Mouse (Mus musculus) left cerebral cortex, adult 9 months (tissue): ENCODE results near the gene Kctd11.
A peak's percentile ranks its signal among the peaks of the same experiment; 100 is the strongest.

Source experiments
- DNase-seq, 2 experiments: peaks; one replicate each; pipeline ENCODE4 v3.0.0; 2022; ENCODE audit warnings: low spot score in 2 of 2

Gene Kctd11

GRCm38 (mm10) chr11:69912716-69913530 is 31.7 kb upstream of the Kctd11 start:
- no peak for DNase-seq

GRCm38 (mm10) chr11:69911701-69912100 is 30.5 kb upstream of the Kctd11 start:
- DNase-seq = no peak

DNA sequence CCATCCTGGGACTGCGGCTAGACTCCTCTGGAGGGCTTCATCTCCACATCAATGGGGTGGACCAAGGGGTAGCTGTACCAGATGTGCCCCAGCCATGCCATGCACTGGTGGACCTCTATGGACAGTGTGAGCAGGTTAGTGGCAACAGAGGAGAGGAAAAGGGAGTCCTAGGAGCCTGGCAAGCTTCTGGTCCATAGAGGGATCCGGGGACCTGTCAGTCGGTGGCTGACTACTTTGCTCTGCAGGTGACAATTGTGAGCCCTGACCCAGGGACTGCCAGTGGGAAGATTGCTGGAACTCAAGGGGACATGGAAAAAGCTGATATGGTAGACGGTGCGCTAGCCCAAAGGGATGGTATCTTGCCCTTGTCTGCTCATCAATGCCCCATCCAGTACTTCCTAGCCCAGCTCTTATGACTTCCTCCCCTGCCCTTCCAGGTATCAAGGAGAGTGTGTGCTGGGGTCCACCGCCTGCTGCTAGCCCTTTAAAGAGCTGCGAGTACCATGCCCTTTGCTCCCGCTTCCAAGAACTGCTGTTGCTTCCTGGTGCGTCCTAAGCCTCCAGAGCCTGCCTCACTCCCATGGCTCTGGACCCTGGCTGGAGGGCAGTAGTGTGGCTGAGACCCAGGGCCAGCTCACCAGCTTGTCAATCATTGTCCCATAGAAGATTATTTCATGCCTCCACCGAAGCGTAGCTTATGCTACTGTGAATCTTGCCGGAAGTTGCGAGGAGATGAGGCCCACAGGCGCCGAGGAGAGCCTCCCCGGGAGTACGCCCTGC is 29.8 kb upstream of the Kctd11 start:
- no peak for DNase-seq

- no peak for DNase-seq
These were observed 29.0 kb upstream of the Kctd11 start for GRCm38 (mm10) chr11:69910177-69910576.

- no peak for DNase-seq
These were observed 28.0 kb upstream of the Kctd11 start for GRCm38 (mm10) chr11:69909174-69909573.

- DNase-seq = no peak
These were observed 27.4 kb upstream of the Kctd11 start for GRCm38 (mm10) chr11:69908645-69909044.

DNA sequence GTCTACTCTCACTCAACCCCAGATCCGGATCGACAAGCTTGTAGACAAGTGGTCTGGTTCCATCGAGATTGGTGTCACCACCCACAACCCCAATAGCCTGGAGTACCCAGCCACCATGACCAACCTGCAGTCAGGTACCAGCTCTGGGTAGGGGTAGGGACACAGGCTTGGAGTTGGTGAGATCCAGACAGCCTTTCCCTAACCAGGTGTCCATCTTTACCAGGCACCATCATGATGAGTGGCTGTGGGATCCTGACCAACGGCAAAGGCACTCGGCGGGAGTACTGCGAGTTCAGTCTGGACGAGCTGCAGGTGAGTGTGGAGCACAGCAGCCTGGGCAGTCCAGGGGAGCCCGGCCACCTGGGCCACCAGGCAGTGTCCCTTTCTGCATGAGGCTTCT is 23.1 kb upstream of the Kctd11 start:
- DNase-seq = no peak

DNA sequence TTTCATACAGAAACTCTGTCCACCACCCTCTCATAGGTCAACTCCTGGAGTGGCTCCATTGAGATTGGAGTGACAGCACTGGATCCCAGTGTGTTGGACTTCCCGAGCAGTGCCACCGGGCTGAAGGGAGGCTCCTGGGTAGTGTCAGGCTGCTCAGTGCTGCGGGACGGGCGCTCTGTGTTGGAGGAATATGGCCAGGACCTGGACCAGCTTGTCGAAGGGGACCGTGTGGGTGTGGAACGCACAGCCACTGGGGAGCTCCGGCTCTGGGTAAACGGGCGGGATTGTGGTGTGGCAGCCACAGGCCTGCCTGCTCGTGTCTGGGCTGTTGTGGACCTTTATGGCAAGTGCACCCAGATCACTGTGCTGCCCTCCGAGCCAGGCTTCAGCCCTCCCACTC is 21.8 kb upstream of the Kctd11 start:
- no peak for DNase-seq

GRCm38 (mm10) chr11:69901993-69902392 is 20.8 kb upstream of the Kctd11 start:
- DNase-seq = no peak

DNA sequence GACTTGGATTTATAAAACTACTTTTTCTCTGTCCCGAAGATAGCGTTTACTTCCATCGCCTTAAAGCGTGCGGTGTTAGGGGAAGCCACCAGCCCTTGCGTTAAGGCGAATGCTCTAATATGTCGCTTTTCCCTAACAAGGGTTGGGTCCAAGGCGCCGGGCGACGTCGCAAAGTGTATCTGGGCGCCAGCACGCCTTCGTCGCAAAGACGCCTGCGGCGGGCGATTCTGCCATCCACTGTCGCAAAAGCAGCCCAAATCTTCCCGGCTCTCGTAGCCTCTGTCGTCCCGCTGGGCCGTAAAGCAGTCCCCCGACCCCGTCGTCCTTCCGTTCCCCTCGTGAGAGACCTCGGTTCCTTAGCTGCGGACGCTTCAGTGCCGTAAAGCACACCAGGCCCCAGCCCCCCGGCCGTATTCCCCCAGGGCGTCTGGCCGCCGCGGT is 20.2 kb upstream of the Kctd11 start:
- DNase-seq = peak; percentile 97 to 98

- DNase-seq = peak; percentile 79 to 89
These were observed 19.5 kb upstream of the Kctd11 start, which contains the start of the genes 2810408A11Rik and Neurl4 for GRCm38 (mm10) chr11:69900471-69901405. TSS of gene 2810408A11Rik (minus strand) at chr11:69900987. TSS of gene Neurl4 (plus strand) at chr11:69901072.

DNA sequence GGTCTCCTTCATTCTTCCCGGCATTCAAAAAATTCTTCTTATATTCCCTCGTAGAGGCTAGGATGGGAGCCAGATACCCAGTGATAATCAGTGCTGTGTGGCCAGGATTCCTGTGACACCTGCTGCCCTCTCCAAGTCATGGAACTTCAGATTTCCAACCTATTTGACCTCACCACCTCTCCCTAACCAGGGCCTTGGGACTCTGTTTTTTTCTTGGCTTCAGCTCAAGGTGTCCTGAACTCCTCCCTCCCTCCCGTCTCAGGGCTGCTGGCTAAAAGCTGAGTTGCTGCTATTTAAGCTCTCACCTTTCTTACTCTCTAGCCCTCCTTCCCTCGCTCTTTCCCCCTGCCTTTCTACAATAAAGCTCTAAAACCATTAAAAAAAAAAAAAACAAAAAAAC is 18.7 kb upstream of the Kctd11 start:
- DNase-seq = no peak

DNA sequence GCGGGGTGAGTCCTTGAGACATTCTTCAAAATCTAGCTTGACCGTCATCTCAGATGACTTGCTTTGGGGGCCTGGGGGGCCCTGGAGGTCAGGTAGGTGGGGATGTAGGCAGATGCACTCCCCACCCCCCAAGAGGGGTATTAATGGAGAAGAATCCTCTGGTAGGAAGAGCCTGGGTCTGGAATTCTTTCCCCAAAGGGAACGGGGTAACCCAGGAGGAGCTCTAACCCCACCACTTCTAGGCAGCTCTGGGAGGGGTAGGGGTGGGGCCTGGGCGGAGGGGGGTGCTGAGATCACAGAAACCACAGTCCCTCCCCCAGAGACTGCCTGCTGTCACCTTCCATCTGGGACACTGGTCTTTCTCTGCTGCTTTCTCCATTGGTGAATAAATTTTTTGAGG is 14.1 kb upstream of the Kctd11 start, which contains the start of gene Acap1:
Acap1 (minus strand) TSS at position 249 of the 400 bp plus-strand sequence.
- DNase-seq = no peak

GRCm38 (mm10) chr11:69894671-69895070 is 13.5 kb upstream of the Kctd11 start:
- no peak for DNase-seq

GRCm38 (mm10) chr11:69891482-69891881 is 10.3 kb upstream of the Kctd11 start:
- DNase-seq = peak in 1 of 2 experiments; percentile 42

- no peak for DNase-seq
These were observed 5.9 kb upstream of the Kctd11 start for GRCm38 (mm10) chr11:69886907-69887635.

- no peak for DNase-seq
These were observed 3.5 kb upstream of the Kctd11 start for GRCm38 (mm10) chr11:69884663-69885062.

DNA sequence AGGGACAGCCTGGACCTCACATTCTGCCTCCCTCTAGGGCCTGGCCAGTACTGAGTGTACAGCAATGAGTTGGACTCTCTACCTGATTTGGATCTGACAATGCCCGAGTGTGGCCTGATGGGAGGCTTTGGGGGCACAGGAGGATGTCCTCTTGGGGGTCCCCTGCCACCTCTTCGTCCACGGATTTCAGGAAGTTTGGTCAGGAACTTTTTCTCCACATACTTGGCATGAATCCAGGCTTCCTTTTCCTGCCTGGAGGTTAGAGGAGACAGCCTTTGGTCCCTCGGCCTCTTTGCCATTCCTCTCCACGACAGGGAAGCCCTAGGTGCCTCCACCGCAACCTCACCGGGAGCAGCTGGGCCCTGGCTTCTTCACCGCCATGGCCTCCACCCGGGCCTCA is 3.0 kb upstream of the Kctd11 start:
- no peak for DNase-seq

GRCm38 (mm10) chr11:69883527-69884151 is 2.4 kb upstream of the Kctd11 start:
- DNase-seq = no peak

- DNase-seq = no peak
These were observed 1.9 kb upstream of the Kctd11 start for GRCm38 (mm10) chr11:69883066-69883465.
